In the genomic region with DNA sequence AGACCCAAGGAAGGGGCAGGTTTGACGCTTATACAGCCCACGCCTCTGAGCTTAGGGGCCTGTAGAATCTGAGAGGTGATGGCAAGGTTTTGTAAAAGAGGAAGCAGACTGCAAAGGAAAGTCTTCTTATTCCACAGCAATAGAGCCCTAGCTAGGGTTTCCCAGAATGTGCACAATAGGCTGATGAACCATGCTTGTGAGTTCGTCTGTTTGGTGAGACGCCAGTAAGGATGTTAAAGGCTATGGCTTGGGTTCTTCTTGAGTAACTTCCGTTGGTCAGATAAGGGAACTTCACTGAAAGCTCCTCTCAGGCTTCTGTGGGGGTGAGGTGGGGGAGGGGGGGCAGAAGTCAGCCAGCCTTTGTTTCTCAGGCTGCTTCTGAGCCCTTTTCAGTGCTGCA, we compare ENCODE assay signal across 24 mouse cellular contexts. TPM values are rescaled to one million over a fixed set of nuclear protein-coding genes. Genes with fewer than 3 reads are reported as not detected.
DNase-seq lines count a peak whose midpoint lies in the region; ATAC-seq and TF ChIP-seq lines count a peak whose summit lies in the region.
"Had no signal": no experiment of that assay in that cellular context is flagged by ENCODE, and none has a peak within 500 bp of the region (broad histone marks: within the 10 kb centered on the region; RNA-seq: fewer than 3 reads in every experiment).

No protein-coding gene starts in this region.

- peak; percentile 14 to 34; a peak in 2 of 4 replicates for ATAC-seq in hematopoietic stem cell, adult 5-6 weeks (replicated peaks in 1 of 2; ENCODE audit: insufficient read depth in 1 of 2, low FRiP score in 2 of 2, low TSS enrichment in 1 of 2, low read depth in 1 of 2, poor library complexity in 2 of 2, severe bottlenecking in 2 of 2)
- ATAC-seq in monocyte, adult 5-6 weeks (replicated peaks; ENCODE audit: insufficient number of reproducible peaks, low FRiP score, low TSS enrichment, poor library complexity, severe bottlenecking) = peak; percentile 69
- ATAC-seq: activated CD4-positive, CD25-positive, alpha-beta regulatory T cell, adult 4 months; forebrain, embryonic 13.5 days; hindbrain, postnatal 0 days had no signal

- no peak overlapping the region for H3K4me3 ChIP-seq in lung, adult 2 months (replicated peaks; ENCODE audit: extremely low read depth, low read depth, low read length)
- H3K4me3 ChIP-seq in kidney, adult 2 months (ENCODE audit: insufficient read depth, low read depth, low read length) = no peak overlapping the region
- H3K4me3 ChIP-seq: forebrain, embryonic 13.5 days; heart, embryonic 15.5 days; hindbrain, embryonic 10.5 days; left cerebral cortex, adult 2 months; liver, embryonic 13.5 days; neural tube, embryonic 12.5 days had no signal

- H3K36me3 ChIP-seq in kidney, adult 2 months (ENCODE audit: control insufficient read depth, insufficient read depth, low read length) = no peaks in the 10 kb centered on the region
- H3K36me3 ChIP-seq: heart, embryonic 15.5 days; hindbrain, embryonic 10.5 days; liver, embryonic 13.5 days; neural tube, embryonic 12.5 days had no signal

- peak; percentile 51 for DNase-seq in lung, postnatal 36 days
- no peak for DNase-seq in lung, adult 2 months
- peak; percentile 39 for DNase-seq in R1 (ENCODE audit: low read depth, low spot score)
- DNase-seq in right cerebral cortex, postnatal 36 days (ENCODE audit: low spot score in 2 of 2) = no peak
- DNase-seq in kidney, adult 2 months = no peak
- no peak for DNase-seq in layer of hippocampus, postnatal 10 days (ENCODE audit: low spot score in 2 of 2)
- DNase-seq: adrenal gland, postnatal 10 days; cerebellum, adult 18-20 months; gastrocnemius, postnatal 25 days; kidney, adult 8-10 months; kidney, postnatal 25 days; left cerebral cortex, postnatal 4 days; liver, embryonic 13.5 days; lung, postnatal 10 days; right cerebral cortex, adult 18-20 months had no signal

- TF ChIP-seq CTCF in lung, adult 2 months (IDR thresholded peaks at IDR 0.05; ENCODE audit: insufficient read depth, low read length) = no peak
- no peak for TF ChIP-seq CTCF in kidney, adult 2 months (conservative IDR thresholded peaks at IDR 0.05; ENCODE audit: insufficient read depth, insufficient read length, low read depth, low read length)

- H3K27me3 ChIP-seq in kidney, adult 2 months (replicated peaks; ENCODE audit: control insufficient read depth, insufficient read depth, low read length) = no peaks in the 10 kb centered on the region
- H3K27me3 ChIP-seq: forebrain, embryonic 13.5 days; neural tube, embryonic 12.5 days had no signal

- peaks cover 3% of the 10 kb centered on the region; the same call in 1 of the 2 replicates for H3K4me1 ChIP-seq in lung, adult 2 months (ENCODE audit: control insufficient read depth, insufficient read depth, low read length)
- peaks cover 3% of the 10 kb centered on the region; the same call in 1 of the 2 replicates for H3K4me1 ChIP-seq in kidney, adult 2 months (ENCODE audit: control insufficient read depth, insufficient read depth, low read length)
- H3K4me1 ChIP-seq: liver, embryonic 13.5 days had no signal

- no peak overlapping the region for H3K27ac ChIP-seq in kidney, adult 2 months (ENCODE audit: insufficient read depth, low read depth, low read length)
- H3K27ac ChIP-seq: forebrain, embryonic 13.5 days; heart, embryonic 15.5 days; hindbrain, embryonic 10.5 days; hindbrain, postnatal 0 days; left cerebral cortex, adult 2 months; liver, embryonic 13.5 days; neural tube, embryonic 12.5 days had no signal

- 74% methylated on average over 5 of the region's 5 CpGs for WGBS in lung, adult 2 months
- 84% methylated on average over 5 of the region's 5 CpGs for WGBS in kidney, adult 2 months

- no peak for TF ChIP-seq POLR2A in lung, adult 2 months (IDR thresholded peaks at IDR 0.05; ENCODE audit: borderline replicate concordance, extremely low read depth, low read depth, low read length)
- no peak for TF ChIP-seq POLR2A in kidney, adult 2 months (IDR thresholded peaks at IDR 0.05; ENCODE audit: low read depth, low read length)

RNA-seq across cellular contexts. Expression of a gene that starts 3.9 kb away (rescaled TPM):
- 55.1 and 77.9 TPM in 2 replicates for polyA plus RNA-seq in lung, adult 2 months (2012; rRNA removed)
- total RNA-seq in hematopoietic stem cell, adult 5-6 weeks (2017) = 9.5 and 24.3 TPM in 2 replicates
- total RNA-seq in monocyte, adult 5-6 weeks (2017) = 86.3 to 119 TPM (median 111 TPM) in 3 replicates
- polyA plus RNA-seq in kidney, adult 2 months (2012; rRNA removed) = 58.1 and 80.7 TPM in 2 replicates
- 10 to 100 TPM; 79.0 to 86.0 TPM for total RNA-seq in layer of hippocampus, postnatal 10 days (2021)

Comparison
In these comparisons a context has a peak if more than half of its experiments do, and no peak if none do; other contexts are left out.
1. DNase-seq: peak in lung, postnatal 36 days (single experiment) and R1 (single experiment); none in lung, adult 2 months (single experiment), right cerebral cortex, postnatal 36 days (0 of 2), kidney, adult 2 months (single experiment) and layer of hippocampus, postnatal 10 days (0 of 2).